Comparison of ENCODE assay signal across 8 mouse cellular contexts in genomic region chr5:52782523-52783250, GRCm38 (mm10). TPM values are rescaled to one million over a fixed set of nuclear protein-coding genes. Genes with fewer than 3 reads are reported as not detected.
DNase-seq lines count a peak whose midpoint lies in the region; ATAC-seq lines count a peak whose summit lies in the region.

No protein-coding gene starts in this region.

- peak overlapping the region; percentile 89 for H3K27ac ChIP-seq in hindbrain, embryonic 12.5 days

- H3K4me3 ChIP-seq in hindbrain, embryonic 12.5 days = peak overlapping the region; percentile 84

- no peaks in the 10 kb centered on the region for H3K9me3 ChIP-seq in hindbrain, embryonic 12.5 days (replicated peaks)

- H3K36me3 ChIP-seq in hindbrain, embryonic 12.5 days = peaks cover 11% of the 10 kb centered on the region

- H3K27me3 ChIP-seq in hindbrain, embryonic 12.5 days = no peaks in the 10 kb centered on the region

- peak overlapping the region; percentile 84 for H3K9ac ChIP-seq in hindbrain, embryonic 12.5 days

- ATAC-seq in hindbrain, embryonic 12.5 days (ENCODE audit: low FRiP score) = peak; percentile 98

- DNase-seq in NIH3T3 (ENCODE audit: low read depth) = peak; percentile 93
- peak; percentile 91 to 93 for DNase-seq in cerebellum, postnatal 10 days
- DNase-seq in frontal cortex, postnatal 10 days (ENCODE audit: low spot score in 2 of 2) = peak; percentile 79 to 86
- peak; percentile 84 to 90 for DNase-seq in layer of hippocampus, postnatal 14 days (ENCODE audit: low spot score in 2 of 2)
- DNase-seq in lung, postnatal 14 days = peak; percentile 85
- peak; percentile 69 for DNase-seq in retina, adult 2 months (ENCODE audit: low read depth, low spot score)
- DNase-seq in thymus, postnatal 36 days = peak; percentile 83 to 85

- peak overlapping the region; percentile 57 for H3K4me2 ChIP-seq in hindbrain, embryonic 12.5 days (replicated peaks)

- H3K4me1 ChIP-seq in hindbrain, embryonic 12.5 days = no peaks in the 10 kb centered on the region

- 4% methylated on average over 37 of the region's 37 CpGs for WGBS in hindbrain, embryonic 12.5 days

RNA-seq across cellular contexts. Expression of gene Zcchc4, which starts 7.5 kb away (rescaled TPM):
- polyA plus RNA-seq in hindbrain, embryonic 12.5 days (2016; fragmentation: Nextera tagmentation; extraction: Ambion mirVana) = 17.6 and 18.2 TPM in 2 replicates
- 1 to 10 TPM; 8.8 to 9.1 TPM for total RNA-seq in layer of hippocampus, postnatal 14 days (2021)

RNA-seq across cellular contexts. Expression of gene Pi4k2b, which starts 41.3 kb away (rescaled TPM):
- 18.9 and 20.9 TPM in 2 replicates for polyA plus RNA-seq in hindbrain, embryonic 12.5 days (2016; fragmentation: Nextera tagmentation; extraction: Ambion mirVana)
- total RNA-seq in layer of hippocampus, postnatal 14 days (2021) = 1 to 10 TPM; 1.3 to 2.6 TPM

RNA-seq across cellular contexts. Expression of gene Anapc4, which starts 51.1 kb away (rescaled TPM):
- 119 and 127 TPM in 2 replicates for polyA plus RNA-seq in hindbrain, embryonic 12.5 days (2016; fragmentation: Nextera tagmentation; extraction: Ambion mirVana)
- total RNA-seq in layer of hippocampus, postnatal 14 days (2021) = 10 to 100 TPM; 75.1 to 85.1 TPM

Comparison
In these comparisons a context has a peak if more than half of its experiments do, and no peak if none do; other contexts are left out.
1. Peak in every context shown above with its lines: DNase-seq, ATAC-seq, H3K4me3 ChIP-seq and H3K27ac ChIP-seq.